Mouse (Mus musculus): ENCODE measurements at regions not wholly inside any gene's neighbourhood (a gene's known extent, or its start where the extent isn't known, plus 50 kb on each side); places are given as distances from the start of the nearest gene placed in this dataset.

GRCm38 (mm10) chr7:71960453-71961230 lies 345.8 kb downstream of the Mctp2 start:
- peak; percentile 60; the same call in 1 of the 2 replicates for ATAC-seq (replicated peaks; ENCODE audit: insufficient number of reproducible peaks, low FRiP score, low TSS enrichment)
- peak overlapping the region; percentile 54 for H3K4me2 ChIP-seq
- no peaks in the 10 kb centered on the region for H3K27me3 ChIP-seq (ENCODE audit: control insufficient read depth, insufficient read depth, low read length)
- no peak overlapping the region for H3K9ac ChIP-seq (ENCODE audit: low read depth, low read length)
- no peaks in the 10 kb centered on the region for H3K4me1 ChIP-seq (ENCODE audit: control insufficient read depth, insufficient read depth, low read length)
- no peak overlapping the region for H3K4me3 ChIP-seq (ENCODE audit: low read depth, low read length)
- H3K27ac ChIP-seq (ENCODE audit: low read depth, low read length) = no peak overlapping the region; the same call in 1 of the 2 replicates
- no peaks in the 10 kb centered on the region for H3K36me3 ChIP-seq (ENCODE audit: control insufficient read depth, insufficient read depth, low read length)
- 3% methylated on average over 11 of the region's 11 CpGs for WGBS (ENCODE audit: insufficient replicate concordance)
- no peaks in the 10 kb centered on the region for H3K9me3 ChIP-seq (replicated peaks; ENCODE audit: control insufficient read depth, low read length)

- WGBS (ENCODE audit: insufficient replicate concordance) = 67% methylated on average over 6 of the region's 6 CpGs
- H3K36me3 ChIP-seq (ENCODE audit: control insufficient read depth, insufficient read depth, low read length) = no peaks in the 10 kb centered on the region
These were observed 359.9 kb downstream of the Mctp2 start for GRCm38 (mm10) chr7:71946548-71946947.

GRCm38 (mm10) chr7:71943078-71944042 lies 363.0 kb downstream of the Mctp2 start:
- no peaks in the 10 kb centered on the region for H3K9me3 ChIP-seq (replicated peaks; ENCODE audit: control insufficient read depth, low read length)
- no peak for ATAC-seq (replicated peaks; ENCODE audit: insufficient number of reproducible peaks, low FRiP score, low TSS enrichment)
- H3K4me2 ChIP-seq = no peak overlapping the region
- no peak overlapping the region for H3K27ac ChIP-seq (ENCODE audit: low read depth, low read length)
- H3K9ac ChIP-seq (ENCODE audit: low read depth, low read length) = no peak overlapping the region
- no peaks in the 10 kb centered on the region for H3K36me3 ChIP-seq (ENCODE audit: control insufficient read depth, insufficient read depth, low read length)
- H3K27me3 ChIP-seq (ENCODE audit: control insufficient read depth, insufficient read depth, low read length) = no peaks in the 10 kb centered on the region
- 59% methylated on average over 16 of the region's 16 CpGs for WGBS (ENCODE audit: insufficient replicate concordance)
- H3K4me1 ChIP-seq (ENCODE audit: control insufficient read depth, insufficient read depth, low read length) = peaks cover 9% of the 10 kb centered on the region
- H3K4me3 ChIP-seq (ENCODE audit: low read depth, low read length) = no peak overlapping the region

More at GRCm38 (mm10) chr7:71946548-71946947, 359.9 kb downstream of the Mctp2 start:
- Histone ChIP-seq H3K4me2 (no peak overlapping the region), H3K4me1 (ENCODE audit: control insufficient read depth, insufficient read depth, low read length) (0 out of 2 replicates have a peak, but pooled peaks cover under 1% of the 10 kb centered on the region), H3K4me3 (ENCODE audit: low read depth, low read length) (no peak overlapping the region), H3K27ac (ENCODE audit: low read depth, low read length) (no peak overlapping the region), H3K27me3 (ENCODE audit: control insufficient read depth, insufficient read depth, low read length) (no peaks in the 10 kb centered on the region), H3K9ac (ENCODE audit: low read depth, low read length) (no peak overlapping the region), H3K9me3 (replicated peaks; ENCODE audit: control insufficient read depth, low read length) (no peaks in the 10 kb centered on the region)
- ATAC-seq (replicated peaks; ENCODE audit: insufficient number of reproducible peaks, low FRiP score, low TSS enrichment) = no peak

- H3K4me1 ChIP-seq (ENCODE audit: control insufficient read depth, insufficient read depth, low read length) = peaks cover 9% of the 10 kb centered on the region
- no peaks in the 10 kb centered on the region; the same call in 1 of the 2 replicates for H3K27me3 ChIP-seq (ENCODE audit: control insufficient read depth, insufficient read depth, low read length)
- no peaks in the 10 kb centered on the region for H3K36me3 ChIP-seq (ENCODE audit: control insufficient read depth, insufficient read depth, low read length)
- H3K9ac ChIP-seq (ENCODE audit: low read depth, low read length) = no peak overlapping the region
- ATAC-seq (replicated peaks; ENCODE audit: insufficient number of reproducible peaks, low FRiP score, low TSS enrichment) = no peak
- no peak overlapping the region for H3K4me3 ChIP-seq (ENCODE audit: low read depth, low read length)
- no peak overlapping the region for H3K4me2 ChIP-seq
- no peaks in the 10 kb centered on the region for H3K9me3 ChIP-seq (replicated peaks; ENCODE audit: control insufficient read depth, low read length)
- H3K27ac ChIP-seq (ENCODE audit: low read depth, low read length) = no peak overlapping the region
- WGBS (ENCODE audit: insufficient replicate concordance) = 16% methylated on average over 3 of the region's 3 CpGs
These were observed 368.7 kb downstream of the Mctp2 start for GRCm38 (mm10) chr7:71937731-71938130.

- no peak overlapping the region for H3K27ac ChIP-seq (ENCODE audit: low read depth, low read length)
- ATAC-seq (replicated peaks; ENCODE audit: insufficient number of reproducible peaks, low FRiP score, low TSS enrichment) = no peak
These were observed 369.7 kb downstream of the Mctp2 start for GRCm38 (mm10) chr7:71936690-71937089.

More at GRCm38 (mm10) chr7:71936690-71937089, 369.7 kb downstream of the Mctp2 start:
- no peaks in the 10 kb centered on the region for H3K36me3 ChIP-seq (ENCODE audit: control insufficient read depth, insufficient read depth, low read length)
- no peaks in the 10 kb centered on the region for H3K9me3 ChIP-seq (replicated peaks; ENCODE audit: control insufficient read depth, low read length)
- WGBS (ENCODE audit: insufficient replicate concordance) = 59% methylated on average over 4 of the region's 4 CpGs
- H3K4me2 ChIP-seq = no peak overlapping the region
- no peak overlapping the region for H3K9ac ChIP-seq (ENCODE audit: low read depth, low read length)
- peaks cover 9% of the 10 kb centered on the region for H3K4me1 ChIP-seq (ENCODE audit: control insufficient read depth, insufficient read depth, low read length)
- no peak overlapping the region for H3K4me3 ChIP-seq (ENCODE audit: low read depth, low read length)
- no peaks in the 10 kb centered on the region; the same call in 1 of the 2 replicates for H3K27me3 ChIP-seq (ENCODE audit: control insufficient read depth, insufficient read depth, low read length)

Measured in heart, embryonic 11.5 days (tissue).